Mouse (Mus musculus) layer of hippocampus, adult 2 months (tissue): Measurements from ENCODE around the gene Ajuba. TPM values are rescaled to one million over a fixed set of nuclear protein-coding genes. Genes with fewer than 3 reads are reported as not detected.

Experiments used
- DNase-seq, 2 experiments: peaks; one replicate each; pipeline ENCODE4 v3.0.0; 2022; ENCODE audit warnings: low spot score in 2 of 2
- H3K27ac ChIP-seq: fragments of 200-600 bp; 2 replicates; pipeline ENCODE4 v1.8.1; 2022
- H3K4me3 ChIP-seq: fragments of 200-600 bp; 2 replicates; pipeline ENCODE4 v1.8.1; 2022; ENCODE audit warnings: mild to moderate bottlenecking
- CTCF ChIP-seq: fragments of 200-600 bp; conservative IDR thresholded peaks from 2 replicates; pipeline ENCODE4 v1.8.1; 2022; ENCODE audit warnings: antibody characterized with exemption, mild to moderate bottlenecking, moderate library complexity
- microRNA-seq, 2 experiments: library from miRNA; unstranded; fragments of <30 nt; microRNA quantifications; one replicate each; pipeline ENCODE4 v1.2.0; 2021
- total RNA-seq, 2 experiments: library from RNA; stranded (reverse); gene quantifications; 2 replicates each; pipeline ENCODE4 v1.2.3; 2021

Ajuba gene
- total RNA-seq, 2 experiments from 2014 or later: 1.1 to 1.8 TPM

GRCm38 (mm10) chr14:54557330-54557729, 20.0 kb downstream of the Ajuba start:
- Histone ChIP-seq H3K4me3 (no peak overlapping the region), H3K27ac (no peak overlapping the region)
- TF ChIP-seq CTCF: no peak
- no peak for DNase-seq

DNA sequence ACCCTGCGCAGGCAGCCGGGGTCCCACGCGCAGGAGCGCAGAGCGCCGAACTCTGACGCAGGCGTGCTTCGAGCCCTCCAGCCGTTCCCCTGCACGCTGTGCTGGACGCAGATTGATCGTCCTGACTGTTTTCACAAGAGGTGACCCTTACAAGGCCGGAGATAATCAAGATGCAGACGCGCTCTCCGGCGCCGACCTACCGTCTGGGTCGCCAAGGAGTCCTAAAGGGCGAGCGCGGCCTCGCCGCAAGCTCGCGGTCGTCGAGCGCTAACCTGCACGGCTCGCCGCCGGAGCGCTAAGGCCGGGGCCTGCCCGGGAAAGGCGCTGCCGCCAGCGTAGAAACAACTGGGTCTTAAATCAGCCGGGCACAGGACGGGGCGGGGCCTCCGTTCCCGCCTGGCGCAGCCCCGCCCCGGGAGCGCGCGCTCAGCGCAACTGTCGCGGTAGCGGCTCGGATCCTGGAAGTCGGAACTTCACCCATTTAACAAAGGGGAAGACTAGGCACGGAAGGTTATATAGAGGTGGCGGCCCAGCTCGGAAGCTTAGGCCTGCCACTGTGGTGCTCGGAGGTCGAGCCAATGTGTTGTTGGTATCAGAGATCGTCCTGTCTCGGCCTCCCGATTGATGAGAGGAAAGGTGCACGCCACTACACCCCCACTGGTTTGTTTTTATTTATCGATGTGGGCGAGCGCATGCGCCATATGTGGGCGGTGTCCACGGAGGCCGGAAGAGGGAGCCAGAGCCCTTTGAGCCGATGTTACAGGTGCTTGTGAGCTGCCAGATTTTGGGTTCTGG, 23.2 kb downstream of the Ajuba start, which contains the start of gene Haus4:
Haus4 (minus strand) TSS at position 642 of the 795 bp plus-strand sequence.
- peak within 1 kb of the TSS; percentile 68 for H3K27ac ChIP-seq
- H3K4me3 ChIP-seq: peak within 1 kb of the TSS; percentile 78
- TF ChIP-seq CTCF: peak; percentile 66
- peak; percentile 32 to 63 for DNase-seq

- no peak for DNase-seq
- TF ChIP-seq CTCF: no peak
- peak overlapping the region; percentile 68; the same call in 1 of the 2 replicates for H3K27ac ChIP-seq
- H3K4me3 ChIP-seq: peak overlapping the region; percentile 78
These were observed 23.8 kb downstream of the Ajuba start for GRCm38 (mm10) chr14:54553454-54553974.

DNA sequence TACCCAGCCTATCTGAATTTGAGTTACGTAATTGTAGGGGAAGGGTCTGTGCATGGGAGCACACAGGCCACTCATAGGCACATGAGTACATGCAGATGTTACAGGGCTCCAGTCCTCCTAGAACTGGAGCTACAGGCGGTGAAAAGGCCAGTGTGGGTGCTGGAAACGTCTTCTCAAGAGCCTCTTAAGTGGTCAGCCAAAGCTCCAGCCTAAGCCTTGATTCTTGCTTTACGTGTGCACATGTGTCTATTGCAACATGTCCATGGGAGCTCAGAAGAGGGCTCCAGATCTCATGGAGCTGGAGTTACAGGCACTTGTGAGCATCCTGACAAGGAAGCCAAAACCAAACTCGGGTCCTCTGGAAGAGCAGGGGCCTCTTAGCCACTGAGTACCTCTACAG, 32.7 kb downstream of the Ajuba start:
- no peak for TF ChIP-seq CTCF
- H3K4me3 ChIP-seq: no peak overlapping the region
- H3K27ac ChIP-seq: no peak overlapping the region
- no peak for DNase-seq

DNA sequence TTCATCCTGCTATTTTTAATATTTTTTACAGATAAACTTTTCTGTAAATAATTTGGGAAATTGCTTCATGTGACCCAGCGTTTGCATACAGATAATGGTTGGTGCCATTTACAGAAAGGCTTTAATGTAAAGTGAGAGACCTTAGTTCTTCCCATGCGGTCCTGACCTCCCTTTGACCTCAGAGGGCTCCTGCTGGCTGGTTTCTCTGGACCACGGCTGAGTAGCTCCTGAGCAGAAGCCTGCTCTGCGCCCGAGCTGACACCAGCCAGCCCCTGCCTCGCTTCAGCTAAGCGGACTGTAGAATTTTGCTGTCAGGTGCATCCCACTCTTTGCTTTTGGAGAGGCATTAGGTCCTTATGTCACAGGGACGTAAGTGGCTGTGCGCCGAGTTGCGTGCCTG, 36.6 kb downstream of the Ajuba start:
- Histone ChIP-seq H3K4me3 (no peak overlapping the region), H3K27ac (no peak overlapping the region)
- no peak for TF ChIP-seq CTCF
- DNase-seq: no peak

DNA sequence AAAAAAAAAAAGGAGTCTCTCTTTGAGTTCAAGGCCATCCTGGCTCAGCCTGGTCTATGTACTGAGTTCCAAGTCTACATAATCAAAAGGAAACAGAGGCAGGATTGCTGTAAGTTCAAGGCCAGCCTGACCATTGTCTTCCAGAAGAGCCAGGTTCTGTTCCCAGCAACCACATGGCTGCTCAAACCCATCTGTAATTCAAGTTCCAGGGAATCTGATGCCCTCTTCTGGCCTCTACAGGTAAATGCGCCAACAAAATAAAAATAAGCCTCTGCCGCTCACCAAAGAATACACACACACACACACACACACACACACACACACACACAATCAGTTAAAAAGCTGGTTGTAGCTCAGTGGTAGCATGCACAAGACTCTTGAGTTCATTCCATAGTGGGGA, 38.8 kb downstream of the Ajuba start:
- H3K4me3 ChIP-seq: no peak overlapping the region
- no peak for DNase-seq
- no peak overlapping the region for H3K27ac ChIP-seq
- peak; percentile 32; the same call in 1 of the 2 replicates for TF ChIP-seq CTCF

DNA sequence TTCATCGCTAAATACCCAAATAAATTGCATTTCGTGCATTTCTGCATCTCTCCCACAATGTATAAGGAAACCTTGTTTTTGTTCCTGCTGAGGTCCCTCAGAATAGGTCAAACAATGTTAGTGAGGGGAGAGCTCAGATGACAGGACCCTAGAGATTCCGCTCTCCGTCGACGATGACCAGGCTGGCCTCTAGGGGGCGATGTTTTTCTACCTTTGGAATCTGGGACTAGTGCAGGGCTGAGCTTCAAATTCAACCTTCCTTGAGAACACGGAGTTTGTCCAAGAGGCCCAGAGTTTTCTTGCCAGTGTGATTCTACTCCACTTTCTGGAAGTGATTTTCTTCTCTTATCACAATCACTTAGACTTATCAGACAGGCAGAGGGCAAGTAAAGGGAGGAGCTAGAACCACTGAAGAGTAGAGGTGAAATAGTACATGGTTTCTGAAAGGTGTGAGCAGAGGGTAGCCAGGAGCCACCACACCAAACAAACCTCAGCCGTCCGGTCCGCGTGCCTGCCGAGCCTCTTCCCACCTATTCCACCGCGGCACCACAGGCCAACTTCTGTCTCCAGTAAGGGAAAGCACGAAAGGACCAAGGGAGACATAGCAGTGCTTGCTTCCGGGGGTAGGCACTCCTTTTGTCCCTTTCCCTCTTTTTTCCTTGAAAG, 48.8 kb downstream of the Ajuba start:
- TF ChIP-seq CTCF: peak; percentile 93

DNA sequence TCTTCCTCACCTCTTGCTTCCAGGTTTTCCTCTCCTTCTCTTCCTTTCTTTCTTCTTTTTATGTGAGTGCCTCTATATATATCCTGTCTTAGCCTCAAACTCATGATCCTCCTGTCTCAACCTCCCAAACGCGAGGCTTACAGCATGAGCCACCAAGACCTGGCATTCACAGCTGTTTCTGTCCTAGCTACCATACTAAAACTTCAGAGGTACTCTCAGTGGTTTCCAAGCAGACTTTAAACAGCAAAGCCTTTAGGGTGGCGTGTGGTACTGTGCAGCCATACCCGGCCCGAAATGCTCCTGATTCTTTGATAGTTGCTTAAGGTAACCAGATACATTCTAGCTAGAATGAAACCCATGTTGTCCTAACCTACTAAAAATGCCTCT, 49.4 kb downstream of the Ajuba start:
- no peak for DNase-seq
- no peak for TF ChIP-seq CTCF
- Histone ChIP-seq H3K27ac (no peak overlapping the region), H3K4me3 (peak overlapping the region; percentile 55; the same call in 1 of the 2 replicates)

More for the DNA sequence above, 48.8 kb downstream of the Ajuba start:
- Histone ChIP-seq H3K27ac (no peak overlapping the region), H3K4me3 (no peak overlapping the region)
- peak; percentile 76 to 94 for DNase-seq

- peak overlapping the region; percentile 55 for H3K4me3 ChIP-seq
- no peak for TF ChIP-seq CTCF
- DNase-seq: no peak
- H3K27ac ChIP-seq: peak overlapping the region; percentile 61; the same call in 1 of the 2 replicates
These were observed 49.9 kb downstream of the Ajuba start for GRCm38 (mm10) chr14:54527227-54528006.

DNA sequence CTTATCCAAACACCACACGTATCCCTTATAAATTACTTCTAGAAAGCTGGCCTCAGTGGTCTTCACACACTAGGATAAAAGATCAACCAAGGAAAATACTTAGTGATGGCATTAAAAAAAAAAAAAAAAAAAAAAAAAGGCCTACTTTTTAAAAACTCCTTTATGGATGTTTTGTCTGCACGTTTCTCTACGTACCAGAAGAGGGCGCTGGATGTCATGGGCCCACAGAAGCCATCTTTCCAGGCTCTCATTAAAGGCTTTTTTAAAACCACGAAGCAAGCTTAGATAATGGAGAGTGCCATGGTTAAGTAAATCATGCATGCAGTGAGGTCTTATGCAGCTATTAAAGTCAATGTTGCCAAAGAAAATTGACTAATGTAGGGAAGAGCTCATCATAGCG, 53.8 kb downstream of the Ajuba start:
- peak; percentile 69 for TF ChIP-seq CTCF
- DNase-seq: no peak
- Histone ChIP-seq H3K27ac (no peak overlapping the region), H3K4me3 (no peak overlapping the region)

Small RNA genes within 50 kb of the gene (microRNA-seq; reads per million reads assigned to microRNA genes)
- 0 reads per million in 2 experiments for gene Mir686

Other genes starting within 250 kb of the Ajuba start
- gene Oxa1l, start 216.7 kb downstream of the Ajuba start, total RNA-seq: 10 to 100 TPM; 52.1 to 54.9 TPM
- 1 to 10 TPM; 1.4 to 2.0 TPM for gene Slc7a7, start 159.8 kb downstream of the Ajuba start, total RNA-seq
- 100 to 1,000 TPM in 1 of 2 experiments, 10 to 100 TPM in 1; 99.8 to 101 TPM for gene Mrpl52, start 150.6 kb downstream of the Ajuba start, total RNA-seq
- 10 to 100 TPM; 16.1 to 18.4 TPM for gene Mmp14, start 145.9 kb downstream of the Ajuba start, total RNA-seq
- gene Lrp10, start 113.4 kb downstream of the Ajuba start, total RNA-seq: 10 to 100 TPM; 28.5 to 30.3 TPM
- 10 to 100 TPM; 23.9 to 24.0 TPM for gene Rem2, start 101.5 kb downstream of the Ajuba start, total RNA-seq
- gene Prmt5, start 60.0 kb downstream of the Ajuba start, total RNA-seq: 10 to 100 TPM; 47.3 to 53.6 TPM
- gene Haus4, start 22.9 kb downstream of the Ajuba start, total RNA-seq: 1 to 10 TPM; 4.4 to 4.8 TPM
- gene 4931414P19Rik, start 28.4 kb upstream of the Ajuba start, total RNA-seq: 1 to 10 TPM; 5.8 to 7.1 TPM
- 100 to 1,000 TPM; 199 to 218 TPM for gene Psmb5, start 40.5 kb upstream of the Ajuba start, total RNA-seq
- gene Psmb11, start 43.9 kb upstream of the Ajuba start, total RNA-seq: under 1 TPM; 0.22 to 0.28 TPM
- not detected for gene Gm17606, start 63.4 kb upstream of the Ajuba start, total RNA-seq
- gene Cdh24, start 63.8 kb upstream of the Ajuba start, total RNA-seq: 10 to 100 TPM; 22.5 to 27.5 TPM
- 10 to 100 TPM; 20.8 to 22.1 TPM for gene 1700123O20Rik, start 108.7 kb upstream of the Ajuba start, total RNA-seq
- 100 to 1,000 TPM; 223 to 242 TPM for gene Acin1, start 109.4 kb upstream of the Ajuba start, total RNA-seq
- not detected for gene Gm29776, start 121.3 kb upstream of the Ajuba start, total RNA-seq
- gene Cebpe, start 134.6 kb upstream of the Ajuba start, total RNA-seq: not detected
- gene Slc7a8, start 204.4 kb upstream of the Ajuba start, total RNA-seq: 10 to 100 TPM; 49.4 to 54.1 TPM
- not detected for gene Rnf212b, start 236.6 kb upstream of the Ajuba start, total RNA-seq